Mouse (Mus musculus): Measurements from ENCODE around the gene Zbtb17. TPM values are rescaled to one million over a fixed set of nuclear protein-coding genes. Genes with fewer than 3 reads are reported as not detected.

The Zbtb17 gene
- polyA plus RNA-seq, 1 experiment from 2014 or later, result 29.5 TPM

DNA sequence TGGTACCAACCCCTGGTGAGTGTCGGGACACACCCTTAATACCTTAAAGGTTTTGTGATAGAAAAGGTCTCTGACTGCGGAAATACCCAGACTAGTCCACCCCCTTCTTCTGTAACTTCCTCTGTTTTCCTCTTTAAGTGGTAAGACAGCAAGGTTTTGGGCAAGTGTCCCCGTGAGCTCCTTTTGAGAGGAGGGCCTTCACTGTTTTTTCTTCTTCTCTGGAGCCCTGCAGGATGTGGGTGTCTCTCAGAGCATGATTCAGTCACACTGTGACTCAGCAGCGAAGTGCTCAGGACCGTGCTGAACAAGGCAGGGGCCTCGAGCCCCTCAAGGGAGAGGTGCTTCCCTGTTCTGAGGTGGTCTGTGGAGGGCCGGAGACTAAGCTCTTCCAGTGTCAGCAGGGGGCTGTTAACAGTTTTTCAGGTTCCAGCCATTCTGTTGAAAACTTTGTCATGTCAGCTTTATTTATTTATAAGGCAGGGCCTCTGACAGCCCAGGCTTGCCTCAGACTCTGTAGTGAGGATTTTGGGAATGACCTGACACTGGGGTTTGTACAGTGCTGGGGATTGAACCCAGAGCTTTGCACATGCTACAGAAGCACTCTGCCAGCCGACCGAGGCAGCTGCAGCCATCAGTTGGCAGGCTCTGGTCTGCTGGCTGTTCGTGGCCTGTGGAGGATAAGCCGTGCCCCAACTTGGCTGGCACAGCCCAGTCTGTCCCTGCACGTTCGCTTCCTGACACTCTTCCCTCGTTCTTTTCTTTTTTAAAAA is 10.3 kb downstream of the Zbtb17 start:
- no peak for DNase-seq (ENCODE audit: low spot score)
- ATAC-seq (ENCODE audit: low FRiP score), result no peak
- Histone ChIP-seq H3K36me3 (replicated peaks; ENCODE audit: control insufficient read depth, insufficient read depth) (peaks cover 36% of the 10 kb centered on the region), H3K4me2 (replicated peaks) (no peak overlapping the region), H3K9ac (no peak overlapping the region), H3K4me1 (replicated peaks; ENCODE audit: control insufficient read depth, insufficient read depth, low read length) (no peaks in the 10 kb centered on the region), H3K9me3 (ENCODE audit: control insufficient read depth, low read length) (no peaks in the 10 kb centered on the region), H3K27me3 (ENCODE audit: control insufficient read depth, insufficient read depth, low read length) (no peaks in the 10 kb centered on the region), H3K27ac (no peak overlapping the region), H3K4me3 (replicated peaks; ENCODE audit: low read length) (no peak overlapping the region)
- 82% methylated on average over 14 of the region's 14 CpGs for WGBS

- no peak for DNase-seq (ENCODE audit: low spot score)
- H3K4me3 ChIP-seq (replicated peaks; ENCODE audit: low read length), result no peak overlapping the region
- no peaks in the 10 kb centered on the region for H3K9me3 ChIP-seq (ENCODE audit: control insufficient read depth, low read length)
- no peaks in the 10 kb centered on the region for H3K27me3 ChIP-seq (ENCODE audit: control insufficient read depth, insufficient read depth, low read length)
- no peaks in the 10 kb centered on the region for H3K4me1 ChIP-seq (replicated peaks; ENCODE audit: control insufficient read depth, insufficient read depth, low read length)
- no peak overlapping the region for H3K27ac ChIP-seq
- H3K4me2 ChIP-seq (replicated peaks), result no peak overlapping the region
- no peak overlapping the region for H3K9ac ChIP-seq
- WGBS, result 71% methylated on average over 4 of the region's 4 CpGs
- H3K36me3 ChIP-seq (replicated peaks; ENCODE audit: control insufficient read depth, insufficient read depth), result peaks cover 39% of the 10 kb centered on the region
- no peak for ATAC-seq (ENCODE audit: low FRiP score)
Measured at GRCm38 (mm10) chr4:141455526-141455925, 11.1 kb downstream of the Zbtb17 start.

DNA sequence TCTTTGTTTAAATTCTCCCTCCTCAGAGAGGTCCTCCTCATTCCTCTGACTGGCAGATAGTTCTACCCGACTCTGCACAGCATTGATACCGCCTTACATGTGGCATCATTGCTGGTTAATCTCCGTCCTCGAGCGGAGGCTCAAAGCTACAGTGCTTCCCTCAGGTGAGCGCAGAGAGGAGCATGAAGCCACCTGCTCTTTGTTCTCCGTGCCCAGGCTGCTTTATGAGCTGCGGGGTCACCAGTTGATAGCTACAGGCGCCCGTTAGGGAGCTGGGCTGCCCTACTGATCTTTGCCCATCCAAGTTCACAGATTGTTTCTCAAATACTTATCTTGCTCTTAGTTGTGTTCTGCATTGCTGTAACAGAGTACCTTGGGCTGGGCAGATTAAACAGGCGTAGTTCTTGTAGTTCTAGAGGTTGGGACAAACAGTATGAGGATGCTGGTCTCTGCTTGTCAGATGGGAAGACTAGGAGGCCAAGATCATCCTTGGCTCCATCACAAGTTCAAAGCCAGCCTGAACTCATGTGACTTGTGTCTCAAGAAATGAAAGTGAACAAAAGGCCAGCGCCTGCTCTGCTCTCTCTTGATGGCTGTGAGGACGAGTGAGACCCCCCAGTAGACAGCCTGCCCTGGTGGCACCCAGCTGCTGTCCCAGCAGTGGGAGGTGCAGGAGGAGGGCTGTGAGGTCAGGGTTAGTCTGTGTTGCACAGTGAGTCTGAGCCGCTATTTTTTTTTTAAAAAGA is 11.9 kb downstream of the Zbtb17 start:
- Histone ChIP-seq H3K4me3 (replicated peaks; ENCODE audit: low read length) (no peak overlapping the region), H3K36me3 (replicated peaks; ENCODE audit: control insufficient read depth, insufficient read depth) (peaks cover 39% of the 10 kb centered on the region), H3K4me2 (replicated peaks) (no peak overlapping the region), H3K9ac (no peak overlapping the region), H3K27ac (no peak overlapping the region), H3K4me1 (replicated peaks; ENCODE audit: control insufficient read depth, insufficient read depth, low read length) (no peaks in the 10 kb centered on the region), H3K9me3 (ENCODE audit: control insufficient read depth, low read length) (no peaks in the 10 kb centered on the region), H3K27me3 (ENCODE audit: control insufficient read depth, insufficient read depth, low read length) (no peaks in the 10 kb centered on the region)
- 94% methylated on average over 14 of the region's 14 CpGs for WGBS
- DNase-seq (ENCODE audit: low spot score) (no peak), ATAC-seq (ENCODE audit: low FRiP score) (no peak)

GRCm38 (mm10) chr4:141458236-141458635 is 13.8 kb downstream of the Zbtb17 start:
- Histone ChIP-seq H3K9me3 (ENCODE audit: control insufficient read depth, low read length) (no peaks in the 10 kb centered on the region), H3K27me3 (ENCODE audit: control insufficient read depth, insufficient read depth, low read length) (no peaks in the 10 kb centered on the region), H3K4me3 (replicated peaks; ENCODE audit: low read length) (no peak overlapping the region), H3K4me2 (replicated peaks) (no peak overlapping the region), H3K36me3 (replicated peaks; ENCODE audit: control insufficient read depth, insufficient read depth) (peaks cover 36% of the 10 kb centered on the region), H3K4me1 (replicated peaks; ENCODE audit: control insufficient read depth, insufficient read depth, low read length) (no peaks in the 10 kb centered on the region), H3K9ac (no peak overlapping the region), H3K27ac (no peak overlapping the region)
- 14% methylated on average over 7 of the region's 7 CpGs for WGBS
- DNase-seq (ENCODE audit: low spot score) (no peak), ATAC-seq (ENCODE audit: low FRiP score) (no peak)

DNA sequence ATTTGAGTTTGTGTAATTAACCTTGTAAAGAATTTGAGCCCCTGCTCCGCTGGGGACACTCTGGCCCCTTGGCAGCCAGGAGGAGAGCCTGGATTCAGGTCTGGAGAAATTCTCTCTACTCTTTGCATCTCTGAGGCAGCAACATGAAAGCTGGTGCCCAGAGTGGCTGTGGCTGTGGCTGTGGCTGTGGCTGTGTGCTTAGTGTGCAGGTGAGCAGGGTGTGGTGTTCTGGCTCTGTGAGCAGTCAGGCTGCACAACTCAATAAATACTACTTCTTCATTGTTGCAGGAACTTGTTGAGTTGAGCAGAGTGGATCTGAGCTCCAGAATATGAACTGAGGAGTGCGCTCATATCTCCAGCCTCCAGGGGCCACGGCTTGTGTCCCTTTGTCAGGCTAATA is 14.4 kb downstream of the Zbtb17 start:
- Histone ChIP-seq H3K4me1 (replicated peaks; ENCODE audit: control insufficient read depth, insufficient read depth, low read length) (no peaks in the 10 kb centered on the region), H3K9me3 (ENCODE audit: control insufficient read depth, low read length) (no peaks in the 10 kb centered on the region), H3K36me3 (replicated peaks; ENCODE audit: control insufficient read depth, insufficient read depth) (peaks cover 40% of the 10 kb centered on the region), H3K27me3 (ENCODE audit: control insufficient read depth, insufficient read depth, low read length) (no peaks in the 10 kb centered on the region), H3K4me3 (replicated peaks; ENCODE audit: low read length) (no peak overlapping the region), H3K27ac (no peak overlapping the region), H3K9ac (no peak overlapping the region), H3K4me2 (replicated peaks) (no peak overlapping the region)
- ATAC-seq (ENCODE audit: low FRiP score) (no peak), DNase-seq (ENCODE audit: low spot score) (no peak)
- WGBS, result 67% methylated on average over 3 of the region's 3 CpGs

- no peaks in the 10 kb centered on the region for H3K27me3 ChIP-seq (ENCODE audit: control insufficient read depth, insufficient read depth, low read length)
- H3K9ac ChIP-seq, result no peak overlapping the region
- no peak overlapping the region for H3K4me2 ChIP-seq (replicated peaks)
- no peak for DNase-seq (ENCODE audit: low spot score)
- no peaks in the 10 kb centered on the region for H3K9me3 ChIP-seq (ENCODE audit: control insufficient read depth, low read length)
- no peak overlapping the region for H3K4me3 ChIP-seq (replicated peaks; ENCODE audit: low read length)
- H3K4me1 ChIP-seq (replicated peaks; ENCODE audit: control insufficient read depth, insufficient read depth, low read length), result no peaks in the 10 kb centered on the region
- H3K36me3 ChIP-seq (replicated peaks; ENCODE audit: control insufficient read depth, insufficient read depth), result peaks cover 45% of the 10 kb centered on the region
- H3K27ac ChIP-seq, result no peak overlapping the region
- 90% methylated on average over 9 of the region's 9 CpGs for WGBS
- ATAC-seq (ENCODE audit: low FRiP score), result no peak
Measured at GRCm38 (mm10) chr4:141459766-141460165, 15.3 kb downstream of the Zbtb17 start.

DNA sequence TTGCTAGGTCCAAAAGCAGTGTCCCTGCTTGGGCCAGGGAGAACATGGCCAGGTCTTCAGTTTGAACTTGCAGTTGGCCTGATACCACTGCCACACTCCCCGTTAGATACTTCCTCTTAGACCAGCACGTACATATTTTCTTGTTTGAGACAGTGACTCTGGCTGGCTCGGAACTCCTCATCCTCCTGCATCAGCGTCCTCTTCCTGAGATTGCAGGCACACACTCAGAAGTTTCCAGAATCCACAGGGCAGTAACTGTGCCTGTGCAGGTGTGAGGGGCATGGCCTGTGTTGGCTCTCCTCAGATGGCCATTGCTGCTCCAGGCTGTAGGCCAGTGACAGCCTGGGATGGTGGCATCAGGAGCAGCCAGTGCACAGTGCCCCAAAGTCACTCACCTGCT is 16.0 kb downstream of the Zbtb17 start:
- Histone ChIP-seq H3K36me3 (replicated peaks; ENCODE audit: control insufficient read depth, insufficient read depth) (peaks cover 48% of the 10 kb centered on the region), H3K4me1 (replicated peaks; ENCODE audit: control insufficient read depth, insufficient read depth, low read length) (no peaks in the 10 kb centered on the region), H3K27ac (no peak overlapping the region), H3K9me3 (ENCODE audit: control insufficient read depth, low read length) (no peaks in the 10 kb centered on the region), H3K9ac (no peak overlapping the region), H3K4me3 (replicated peaks; ENCODE audit: low read length) (no peak overlapping the region), H3K27me3 (ENCODE audit: control insufficient read depth, insufficient read depth, low read length) (no peaks in the 10 kb centered on the region), H3K4me2 (replicated peaks) (no peak overlapping the region)
- ATAC-seq (ENCODE audit: low FRiP score), result no peak
- WGBS, result 95% methylated on average over 4 of the region's 4 CpGs
- no peak for DNase-seq (ENCODE audit: low spot score)

- 41% methylated on average over 12 of the region's 12 CpGs for WGBS
- no peak for ATAC-seq (ENCODE audit: low FRiP score)
- H3K4me1 ChIP-seq (replicated peaks; ENCODE audit: control insufficient read depth, insufficient read depth, low read length), result no peaks in the 10 kb centered on the region
- no peaks in the 10 kb centered on the region for H3K27me3 ChIP-seq (ENCODE audit: control insufficient read depth, insufficient read depth, low read length)
- no peak overlapping the region for H3K4me3 ChIP-seq (replicated peaks; ENCODE audit: low read length)
- no peak overlapping the region for H3K27ac ChIP-seq
- H3K4me2 ChIP-seq (replicated peaks), result no peak overlapping the region
- no peaks in the 10 kb centered on the region for H3K9me3 ChIP-seq (ENCODE audit: control insufficient read depth, low read length)
- no peak overlapping the region for H3K9ac ChIP-seq
- peaks cover 55% of the 10 kb centered on the region for H3K36me3 ChIP-seq (replicated peaks; ENCODE audit: control insufficient read depth, insufficient read depth)
- DNase-seq (ENCODE audit: low spot score), result no peak
Measured at GRCm38 (mm10) chr4:141461088-141461487, 16.6 kb downstream of the Zbtb17 start.

- Histone ChIP-seq H3K27me3 (ENCODE audit: control insufficient read depth, insufficient read depth, low read length) (no peaks in the 10 kb centered on the region), H3K9ac (no peak overlapping the region), H3K4me3 (replicated peaks; ENCODE audit: low read length) (no peak overlapping the region), H3K9me3 (ENCODE audit: control insufficient read depth, low read length) (no peaks in the 10 kb centered on the region), H3K27ac (no peak overlapping the region), H3K36me3 (replicated peaks; ENCODE audit: control insufficient read depth, insufficient read depth) (peaks cover 59% of the 10 kb centered on the region), H3K4me2 (replicated peaks) (no peak overlapping the region), H3K4me1 (replicated peaks; ENCODE audit: control insufficient read depth, insufficient read depth, low read length) (no peaks in the 10 kb centered on the region)
- WGBS, result 88% methylated on average over 12 of the region's 12 CpGs
- ATAC-seq (ENCODE audit: low FRiP score), result no peak
- no peak for DNase-seq (ENCODE audit: low spot score)
Measured at GRCm38 (mm10) chr4:141461576-141461975, 17.1 kb downstream of the Zbtb17 start.
